Mouse (Mus musculus) heart, embryonic 11.5 days (tissue): Measurements from ENCODE around the gene Vezf1. TPM values are rescaled to one million over a fixed set of nuclear protein-coding genes. Genes with fewer than 3 reads are reported as not detected.

Experiments
- ATAC-seq: fragments of 200-750 bp; cut with Nextera tagmentation; replicated peaks from 2 replicates; pipeline ENCODE4 v1.8.0; 2017; ENCODE audit warnings: moderate library complexity; ENCODE audit not compliant: insufficient number of reproducible peaks, low FRiP score, low TSS enrichment
- H3K27ac ChIP-seq: fragments of 300-500 bp; sonication (generic); 2 replicates; pipeline ENCODE4 v1.5.1; 2014; ENCODE audit warnings: mild to moderate bottlenecking, low read depth, low read length
- H3K27me3 ChIP-seq: fragments of 300-500 bp; sonication (generic); 2 replicates; pipeline ENCODE4 v1.6.1; 2014; ENCODE audit warnings: mild to moderate bottlenecking, low read length, mixed read lengths; ENCODE audit not compliant: control insufficient read depth, insufficient read depth
- H3K36me3 ChIP-seq: fragments of 300-500 bp; sonication (generic); 2 replicates; pipeline ENCODE4 v1.6.1; 2014; ENCODE audit warnings: mild to moderate bottlenecking, low read length, moderate library complexity, mixed read lengths; ENCODE audit not compliant: control insufficient read depth, insufficient read depth
- H3K4me1 ChIP-seq: fragments of 300-500 bp; sonication (generic); 2 replicates; pipeline ENCODE4 v1.6.1; 2014; ENCODE audit warnings: low read length; ENCODE audit not compliant: control insufficient read depth, insufficient read depth
- H3K4me2 ChIP-seq: fragments of 300-500 bp; sonication (generic); 2 replicates; pipeline ENCODE4 v1.6.1; 2014; ENCODE audit warnings: mild to moderate bottlenecking, moderate library complexity
- H3K4me3 ChIP-seq: fragments of 300-500 bp; sonication (generic); 2 replicates; pipeline ENCODE4 v1.5.1; 2014; ENCODE audit warnings: low read depth, low read length
- H3K9ac ChIP-seq: fragments of 300-500 bp; sonication (generic); 2 replicates; pipeline ENCODE4 v1.6.1; 2014; ENCODE audit warnings: mild to moderate bottlenecking, low read depth, low read length, moderate library complexity
- H3K9me3 ChIP-seq: fragments of 300-500 bp; sonication (generic); replicated peaks from 2 replicates; pipeline ENCODE4 v1.6.1; 2016; ENCODE audit warnings: low read length; ENCODE audit not compliant: control insufficient read depth
- WGBS: fragments of 180-500 bp; shearing (Covaris S2); extraction: QIAGEN DNeasy Blood & Tissue Kit; methylation state at CpG from one replicate; pipeline ENCODE4 v1.1.7; 2014; ENCODE audit not compliant: insufficient replicate concordance; 5-methylcytosine and 5-hydroxymethylcytosine counted together
- polyA plus RNA-seq: library from polyadenylated mRNA; unstranded; fragments of >200 nt; fragmentation: Nextera tagmentation; extraction: Ambion mirVana; gene quantifications from 2 replicates; pipeline ENCODE4 v1.2.1, GENCODE M21; 2014

Vezf1 gene
- 24.8 and 26.4 TPM in 2 replicates for polyA plus RNA-seq

- ATAC-seq, result peak; percentile 86
- no peaks in the 10 kb centered on the region for H3K9me3 ChIP-seq
- H3K4me2 ChIP-seq, result peak within 1 kb of the TSS; percentile 94
- peaks cover 18% of the 10 kb centered on the region for H3K4me1 ChIP-seq
- no peaks in the 10 kb centered on the region for H3K36me3 ChIP-seq
- peak within 1 kb of the TSS; percentile 98 for H3K4me3 ChIP-seq
- peak within 1 kb of the TSS; percentile 97 for H3K9ac ChIP-seq
- peak within 1 kb of the TSS; percentile 97 for H3K27ac ChIP-seq
- under 1% methylated on average over 65 of the region's 81 CpGs for WGBS
- no peaks in the 10 kb centered on the region for H3K27me3 ChIP-seq
Measured at GRCm38 (mm10) chr11:88067586-88068410, at the start of gene Vezf1. Gene Vezf1 (plus strand): TSS chr11:88068279.

- 0 out of 2 replicates have a peak, but pooled peaks cover 2% of the 10 kb centered on the region for H3K4me1 ChIP-seq
Measured at GRCm38 (mm10) chr11:88023933-88024332, 44.1 kb upstream of the Vezf1 start.

GRCm38 (mm10) chr11:88027391-88028035, 40.6 kb upstream of the Vezf1 start:
- H3K36me3 ChIP-seq, result no peaks in the 10 kb centered on the region
- WGBS, result 77% methylated on average over 9 of the region's 9 CpGs
- no peaks in the 10 kb centered on the region for H3K27me3 ChIP-seq
- ATAC-seq, result no peak
- H3K27ac ChIP-seq, result no peak overlapping the region
- H3K4me1 ChIP-seq, result no peaks in the 10 kb centered on the region
- no peak overlapping the region for H3K9ac ChIP-seq
- no peak overlapping the region for H3K4me3 ChIP-seq
- H3K4me2 ChIP-seq, result no peak overlapping the region
- H3K9me3 ChIP-seq, result no peaks in the 10 kb centered on the region

More at GRCm38 (mm10) chr11:88023933-88024332, 44.1 kb upstream of the Vezf1 start:
- H3K9ac ChIP-seq, result no peak overlapping the region
- ATAC-seq, result no peak
- H3K27me3 ChIP-seq, result no peaks in the 10 kb centered on the region
- H3K4me2 ChIP-seq, result no peak overlapping the region
- H3K27ac ChIP-seq, result no peak overlapping the region
- H3K9me3 ChIP-seq, result no peaks in the 10 kb centered on the region
- 76% methylated on average over 2 of the region's 2 CpGs for WGBS
- no peaks in the 10 kb centered on the region for H3K36me3 ChIP-seq
- H3K4me3 ChIP-seq, result no peak overlapping the region

- H3K4me2 ChIP-seq, result no peak overlapping the region
- H3K36me3 ChIP-seq, result no peaks in the 10 kb centered on the region
- no peaks in the 10 kb centered on the region for H3K4me1 ChIP-seq
- H3K27ac ChIP-seq, result no peak overlapping the region
- H3K4me3 ChIP-seq, result no peak overlapping the region
- WGBS, result 15% methylated on average over 16 of the region's 16 CpGs
- ATAC-seq, result no peak
- H3K9me3 ChIP-seq, result no peaks in the 10 kb centered on the region
- no peaks in the 10 kb centered on the region for H3K27me3 ChIP-seq
- 0 out of 2 replicates have a peak overlapping the region, but pooled peaks have one; percentile 0 for H3K9ac ChIP-seq
Measured at GRCm38 (mm10) chr11:88028193-88028684, 39.8 kb upstream of the Vezf1 start.

- ATAC-seq, result no peak
- Histone ChIP-seq H3K4me3 (no peak overlapping the region), H3K4me1 (no peaks in the 10 kb centered on the region), H3K4me2 (no peak overlapping the region), H3K9me3 (no peaks in the 10 kb centered on the region), H3K9ac (no peak overlapping the region), H3K27ac (no peak overlapping the region), H3K27me3 (no peaks in the 10 kb centered on the region), H3K36me3 (no peaks in the 10 kb centered on the region)
- WGBS, result 83% methylated on average over 7 of the region's 7 CpGs
Measured at GRCm38 (mm10) chr11:88030219-88030618, 37.9 kb upstream of the Vezf1 start.

GRCm38 (mm10) chr11:88030836-88031235, 37.2 kb upstream of the Vezf1 start:
- ATAC-seq, result no peak
- Histone ChIP-seq H3K27ac (no peak overlapping the region), H3K9ac (no peak overlapping the region), H3K36me3 (no peaks in the 10 kb centered on the region), H3K27me3 (no peaks in the 10 kb centered on the region), H3K4me1 (no peaks in the 10 kb centered on the region), H3K4me2 (no peak overlapping the region), H3K9me3 (no peaks in the 10 kb centered on the region), H3K4me3 (no peak overlapping the region)
- WGBS, result 63% methylated on average over 2 of the region's 2 CpGs

- no peaks in the 10 kb centered on the region for H3K27me3 ChIP-seq
- WGBS, result 89% methylated on average over 5 of the region's 5 CpGs
- H3K4me2 ChIP-seq, result no peak overlapping the region
- ATAC-seq, result no peak
- no peak overlapping the region for H3K4me3 ChIP-seq
- no peak overlapping the region for H3K27ac ChIP-seq
- H3K9ac ChIP-seq, result no peak overlapping the region
- H3K9me3 ChIP-seq, result no peaks in the 10 kb centered on the region
- H3K4me1 ChIP-seq, result no peaks in the 10 kb centered on the region
- no peaks in the 10 kb centered on the region for H3K36me3 ChIP-seq
Measured at GRCm38 (mm10) chr11:88031753-88032152, 36.3 kb upstream of the Vezf1 start.

GRCm38 (mm10) chr11:88035970-88036369, 32.1 kb upstream of the Vezf1 start:
- no peak overlapping the region for H3K4me2 ChIP-seq
- ATAC-seq, result no peak
- H3K27me3 ChIP-seq, result no peaks in the 10 kb centered on the region
- no peaks in the 10 kb centered on the region for H3K9me3 ChIP-seq
- H3K9ac ChIP-seq, result no peak overlapping the region
- no peaks in the 10 kb centered on the region for H3K36me3 ChIP-seq
- H3K4me3 ChIP-seq, result no peak overlapping the region
- H3K27ac ChIP-seq, result no peak overlapping the region
- 61% methylated on average over 7 of the region's 7 CpGs for WGBS
- H3K4me1 ChIP-seq, result peaks cover 4% of the 10 kb centered on the region; the same call in 1 of the 2 replicates
